Mouse (Mus musculus) lung, postnatal 4 days (tissue): ENCODE data around the gene Dab1.

ENCODE experiments used
- DNase-seq, 2 experiments: peaks; one replicate each; pipeline ENCODE4 v3.0.0; 2021

Gene Dab1

DNA sequence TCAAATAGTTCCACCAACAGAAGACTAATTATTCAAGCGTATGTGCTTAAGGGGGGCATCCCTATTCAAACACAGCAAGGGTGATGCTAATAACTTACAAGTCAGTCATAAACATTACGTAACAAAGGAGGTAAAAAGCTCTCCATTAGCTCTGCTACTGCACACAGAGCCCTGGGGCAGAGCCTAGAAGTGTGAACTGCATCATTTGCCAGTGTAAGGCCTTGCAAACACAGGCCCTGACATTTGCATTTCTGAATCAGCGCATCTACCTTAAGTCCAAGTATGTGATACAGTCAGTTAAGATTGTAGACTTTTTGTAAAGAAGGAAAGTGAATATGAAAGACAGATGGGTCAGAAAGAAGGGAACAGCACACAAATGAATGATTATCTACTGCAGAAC is 1162.3 kb downstream of the Dab1 start:
- no peak for DNase-seq

DNA sequence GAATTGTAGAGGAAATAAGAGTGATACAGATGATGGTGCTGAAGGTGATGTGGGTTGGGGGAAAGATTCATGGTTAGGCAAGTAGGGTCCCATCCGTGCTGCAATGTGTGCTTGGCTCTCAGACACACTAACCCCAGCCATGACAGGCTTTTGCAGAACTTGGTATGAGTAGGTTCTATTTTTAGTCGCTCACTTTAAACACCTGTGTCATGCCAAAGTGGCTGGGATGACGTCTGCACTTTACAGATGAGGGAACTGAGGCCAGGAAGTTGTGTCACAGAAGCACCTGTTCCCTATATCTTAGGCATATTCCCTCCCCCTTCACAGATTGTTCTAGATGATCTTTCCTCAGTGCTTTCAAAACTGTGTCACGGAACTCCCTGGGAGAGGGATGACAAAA is 1163.2 kb downstream of the Dab1 start:
- no peak for DNase-seq

GRCm38 (mm10) chr4:104792111-104792510 is 1173.0 kb downstream of the Dab1 start:
- no peak for DNase-seq
